Mouse (Mus musculus) adrenal gland, postnatal 4 days (tissue): Measurements from ENCODE around the gene Prpf38a. TPM values are rescaled to one million over a fixed set of nuclear protein-coding genes. Genes with fewer than 3 reads are reported as not detected.

Experiments
- DNase-seq, 2 experiments: peaks; one replicate each; pipeline ENCODE4 v3.0.0; 2021 to 2022; ENCODE audit warnings: low spot score in 2 of 2, mixed read lengths in 2 of 2
- long read RNA-seq, 2 experiments: library from polyadenylated mRNA; stranded (forward); transcript quantifications; one replicate each; pipeline ENCODE4 v2.0.0; 2021
- total RNA-seq, 2 experiments: library from RNA; stranded (reverse); gene quantifications; 2 replicates each; pipeline ENCODE4 v1.2.3; 2021

Prpf38a gene
- total RNA-seq: 10 to 100 TPM; 47.7 to 49.8 TPM
- long read RNA-seq, experiment 1, transcript Prpf38a-201 (10 exons, 1,516 nt): major isoform, 30 of 33 reads
- long read RNA-seq, experiment 1, partial matches to known transcripts: 1 of 33 reads
- long read RNA-seq, experiment 1, other reads (novel, unspliced or antisense): 2 of 33 reads
- long read RNA-seq, experiment 2, transcript Prpf38a-201 (10 exons, 1,516 nt): major isoform, 51 of 57 reads
- long read RNA-seq, experiment 2, partial matches to known transcripts: 2 of 57 reads
- long read RNA-seq, experiment 2, other reads (novel, unspliced or antisense): 4 of 57 reads

DNA sequence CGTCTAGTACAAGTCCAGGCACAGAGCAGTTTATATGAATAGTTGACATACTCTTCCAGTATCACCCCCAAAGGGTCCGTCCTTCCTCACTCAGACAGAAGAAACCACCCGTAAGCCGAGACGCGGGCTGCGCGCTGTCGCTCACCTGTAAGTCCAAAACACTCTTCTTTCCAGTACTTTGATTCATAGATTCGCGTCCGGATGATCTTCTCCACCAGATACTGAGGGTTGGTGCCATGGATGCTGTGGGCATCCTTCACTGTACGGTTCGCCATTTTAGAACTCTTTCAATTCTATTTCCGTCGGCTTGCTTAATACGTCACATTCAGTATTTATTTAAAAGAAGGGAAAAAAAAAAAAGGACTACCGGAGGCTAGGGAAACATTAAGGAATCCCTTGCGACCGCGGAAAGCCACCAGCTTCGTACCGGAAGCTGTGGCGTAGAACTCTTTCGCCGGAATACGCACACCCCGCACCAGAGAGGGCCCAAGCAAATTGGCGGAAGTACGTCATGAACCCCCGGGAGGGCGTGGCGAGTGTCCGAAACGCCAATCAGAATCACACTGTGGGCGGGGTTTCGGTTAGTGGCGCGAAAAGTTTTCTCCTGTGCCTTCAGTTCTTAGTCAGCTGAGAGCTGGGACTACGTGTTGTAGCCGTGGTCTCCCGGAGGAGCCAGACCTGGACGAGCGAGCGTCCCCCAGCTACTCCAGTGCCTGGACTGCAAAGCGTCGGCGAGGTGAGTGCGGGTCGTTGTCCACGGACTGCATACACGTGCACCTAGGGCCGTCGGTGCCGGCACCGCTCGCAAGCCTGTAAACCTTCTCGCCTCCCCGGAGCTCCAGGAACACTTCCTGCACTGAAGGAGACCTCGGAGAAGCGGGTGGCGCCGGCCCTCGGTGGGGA lies at the start of gene Prpf38a, which contains the start of gene Orc1:
Gene Prpf38a (minus strand): TSS at position 497 of the 903 bp plus-strand sequence.
Gene Orc1 (plus strand): TSS at position 584 of the 903 bp plus-strand sequence.
- DNase-seq: peak; percentile 88 to 96

GRCm38 (mm10) chr4:108627066-108627465 lies 47.9 kb upstream of the Prpf38a start:
- no peak for DNase-seq

DNA sequence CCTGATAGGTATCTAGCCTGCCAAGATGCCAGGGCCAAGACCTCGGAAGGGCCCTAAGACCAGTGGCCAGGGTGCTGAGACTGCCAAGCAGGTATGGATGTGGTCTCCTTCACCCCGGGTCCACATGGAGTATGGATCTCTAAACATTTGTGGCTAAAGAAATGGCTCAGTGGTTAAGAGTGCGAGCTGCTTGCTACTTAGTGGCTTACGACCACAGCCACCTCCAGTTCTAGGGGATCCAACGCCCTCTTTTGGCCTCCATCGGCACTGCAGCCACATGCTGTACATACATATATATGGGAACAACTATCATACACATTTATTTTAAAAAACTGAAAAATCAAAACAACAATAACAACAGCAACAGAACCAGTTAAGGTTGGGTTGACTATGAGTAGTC lies 42.4 kb upstream of the Prpf38a start:
- DNase-seq: no peak

DNA sequence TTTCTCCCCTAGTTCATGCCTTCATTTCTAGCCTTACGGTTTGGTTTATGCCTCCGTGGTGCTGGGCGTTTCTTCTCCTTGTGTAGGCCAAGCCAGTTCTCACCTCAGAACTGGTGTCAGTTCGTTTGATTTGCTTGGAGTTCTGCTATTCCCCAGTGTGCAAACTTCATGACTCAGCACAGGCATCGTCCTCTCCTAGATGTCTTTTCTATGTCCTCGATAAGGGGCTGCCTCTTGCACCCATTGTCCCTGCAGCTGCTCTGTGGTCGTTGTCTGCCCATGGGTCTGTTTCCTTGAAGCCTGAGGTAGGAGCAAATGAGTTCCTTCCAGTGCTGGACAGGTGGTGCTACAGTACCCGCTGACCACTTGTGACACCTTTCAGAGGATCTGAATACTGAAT lies 41.4 kb upstream of the Prpf38a start:
- DNase-seq: no peak

DNA sequence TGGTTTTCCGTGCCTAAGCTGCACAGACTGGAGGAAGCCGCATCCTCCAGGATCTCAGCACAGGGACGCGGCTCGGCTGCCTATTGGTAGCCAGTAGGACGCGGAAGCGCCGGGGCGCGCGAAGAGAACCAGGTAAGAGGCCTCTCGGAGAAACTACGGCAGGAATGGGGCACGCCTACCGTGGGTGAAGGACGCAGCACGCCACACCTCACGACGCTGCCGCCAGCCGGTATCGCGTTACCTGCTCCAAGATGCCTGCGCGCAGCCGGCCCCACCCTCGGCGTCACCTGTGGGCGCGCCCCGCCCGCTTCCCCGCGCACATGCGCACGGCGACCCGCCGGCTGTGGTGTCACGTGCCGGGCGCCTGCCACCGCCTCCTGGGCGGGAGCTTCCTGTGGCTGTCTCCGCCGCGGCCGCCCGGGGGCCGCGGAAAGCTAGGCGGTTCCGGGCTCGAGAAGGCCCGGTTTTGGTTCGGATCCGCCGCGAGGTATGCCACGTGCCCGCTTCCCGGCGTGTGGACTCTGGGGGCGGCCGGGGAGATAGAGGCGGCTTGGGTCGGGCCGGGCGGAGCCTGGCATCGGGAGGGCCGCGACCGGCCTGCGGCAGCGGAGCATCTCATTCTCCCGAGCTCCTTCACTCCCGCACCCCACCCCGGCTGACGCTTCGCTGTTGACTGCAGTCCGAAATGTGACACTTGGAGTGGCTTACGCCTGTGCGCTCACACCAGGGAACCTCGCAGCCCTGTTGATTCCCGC lies 40.6 kb upstream of the Prpf38a start, which contains the start of gene Cc2d1b:
Gene Cc2d1b (plus strand): TSS at position 354 of the 755 bp plus-strand sequence.
- DNase-seq: peak; percentile 64 to 73

DNA sequence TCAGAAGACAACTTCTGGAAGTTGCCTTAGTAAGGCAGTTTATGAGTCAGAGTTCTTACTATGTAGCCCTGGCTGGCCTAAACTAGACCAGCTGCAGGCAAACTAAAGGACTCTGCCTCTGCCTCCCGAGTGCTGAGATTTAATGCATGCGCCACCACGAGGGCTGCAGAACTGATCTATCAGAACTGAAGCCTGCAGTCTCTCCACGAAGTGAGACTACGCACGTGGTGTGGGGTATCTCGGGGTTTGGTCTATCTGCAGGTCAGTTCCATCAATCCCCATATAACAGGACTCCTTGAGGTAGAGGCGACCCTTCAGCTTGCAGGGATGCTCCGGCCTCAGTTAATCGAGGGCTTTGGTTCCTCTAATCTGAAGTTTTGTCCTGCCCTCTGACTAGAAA lies 40.0 kb upstream of the Prpf38a start:
- no peak for DNase-seq

- DNase-seq: no peak
Measured at GRCm38 (mm10) chr4:108618586-108618985, 39.5 kb upstream of the Prpf38a start.

GRCm38 (mm10) chr4:108610935-108611334 lies 31.8 kb upstream of the Prpf38a start:
- DNase-seq: no peak

- DNase-seq: no peak
Measured at GRCm38 (mm10) chr4:108608651-108609050, 29.5 kb upstream of the Prpf38a start.

GRCm38 (mm10) chr4:108601870-108602269 lies 22.7 kb upstream of the Prpf38a start:
- DNase-seq: no peak

GRCm38 (mm10) chr4:108598306-108598705 lies 19.2 kb upstream of the Prpf38a start:
- DNase-seq: no peak

DNA sequence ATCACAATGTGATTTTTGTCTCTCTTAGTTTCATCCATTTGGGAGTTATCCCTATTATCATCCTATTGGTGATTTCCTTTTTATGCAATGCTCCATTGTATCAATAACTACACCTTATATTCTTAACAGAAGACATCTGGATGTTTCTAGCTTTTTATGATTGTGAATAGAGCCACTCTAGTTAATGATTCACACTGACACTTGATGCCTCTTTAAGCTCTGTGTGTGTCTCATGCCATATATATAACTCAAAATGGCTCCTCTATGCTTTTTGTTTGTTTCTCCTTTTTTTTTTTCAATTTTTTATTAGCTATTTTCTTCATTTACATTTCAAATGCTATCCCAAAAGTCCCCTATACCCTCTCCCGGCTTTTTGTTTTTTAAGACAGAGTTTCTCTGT lies 16.6 kb upstream of the Prpf38a start:
- DNase-seq: no peak

- no peak for DNase-seq
Measured at GRCm38 (mm10) chr4:108593376-108593775, 14.2 kb upstream of the Prpf38a start.

DNA sequence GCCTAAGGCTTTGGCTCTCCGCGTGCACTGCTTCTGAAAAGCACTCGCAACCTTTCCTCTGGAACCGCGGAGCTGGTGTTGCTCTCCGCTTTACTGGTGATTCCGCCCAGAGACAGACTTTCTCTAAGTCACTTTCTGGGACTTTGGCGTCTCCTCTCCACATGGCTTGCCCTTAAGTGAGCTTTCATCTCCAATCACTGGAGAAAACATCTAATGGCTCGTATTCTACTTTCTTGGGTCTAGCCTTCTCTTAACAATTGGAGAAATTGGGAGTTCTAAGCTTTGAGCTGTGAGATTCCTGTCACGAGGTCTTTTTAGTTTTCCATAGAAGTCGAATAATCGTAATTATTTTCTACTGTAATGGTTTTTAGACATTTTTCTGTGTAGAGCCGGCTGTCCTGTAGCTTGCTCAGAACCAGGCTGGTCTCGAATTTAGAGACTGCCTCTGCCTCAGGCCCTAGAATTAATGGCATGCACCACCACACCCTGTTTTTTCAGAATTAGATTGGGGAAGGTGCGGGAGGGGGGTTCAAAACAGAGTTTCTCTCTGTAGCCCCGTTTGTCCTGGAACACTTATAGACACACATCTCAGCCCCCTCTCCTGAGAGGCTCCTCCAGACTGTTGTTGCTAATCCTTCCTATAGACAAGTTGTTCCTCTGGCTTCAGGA lies 741 bp upstream of the Prpf38a start:
- no peak for DNase-seq

DNA sequence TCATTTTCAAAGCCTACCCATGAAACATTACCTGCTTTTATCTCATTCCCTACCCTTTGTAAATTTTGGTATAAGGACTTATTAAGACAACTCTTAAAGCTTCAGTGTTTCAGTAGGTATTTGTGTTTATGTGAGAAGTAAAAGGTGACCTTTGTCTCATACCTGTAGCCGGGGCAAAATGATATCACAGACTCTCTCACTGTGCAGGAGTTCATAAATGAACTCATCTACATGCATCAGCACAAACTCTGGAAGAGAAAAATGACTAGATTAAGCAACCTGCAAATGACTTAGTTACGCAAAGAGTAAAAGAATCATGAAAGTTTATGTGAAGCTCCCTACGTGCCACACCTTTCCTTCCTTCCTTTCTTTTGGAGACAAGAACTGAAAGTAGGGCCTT lies 6.5 kb downstream of the Prpf38a start:
- DNase-seq: no peak

- no peak for DNase-seq
Measured at GRCm38 (mm10) chr4:108565026-108565425, 14.1 kb downstream of the Prpf38a start.

- DNase-seq: no peak
Measured at GRCm38 (mm10) chr4:108539701-108540100, 39.4 kb downstream of the Prpf38a start.
